Comparison of ENCODE assay signal across 21 mouse cellular contexts in the genomic region with DNA sequence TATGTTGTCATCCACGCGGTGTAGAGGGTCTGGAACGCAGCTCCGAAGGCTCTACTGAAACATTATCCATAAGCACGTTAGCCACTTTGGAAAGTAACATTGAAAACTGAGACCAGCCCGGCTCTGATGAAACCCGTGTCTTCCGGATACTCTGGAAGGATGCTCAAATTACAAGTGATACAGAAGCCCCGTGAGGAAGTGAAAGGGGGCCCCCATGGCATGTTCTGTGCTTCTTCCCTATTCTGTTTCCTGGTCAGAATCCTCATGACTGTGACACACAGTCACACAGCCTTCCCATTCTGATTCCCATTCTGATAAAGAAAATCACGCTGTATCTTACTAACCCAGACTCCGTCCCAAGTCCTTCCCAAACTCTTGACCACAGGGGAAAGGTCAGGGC.
DNase-seq lines count a peak whose midpoint lies in the region; ATAC-seq lines count a peak whose summit lies in the region.
"Had no signal": no experiment of that assay in that cellular context is flagged by ENCODE, and none has a peak within 500 bp of the region (broad histone marks: within the 10 kb centered on the region; RNA-seq: fewer than 3 reads in every experiment).

No protein-coding gene starts in this region.

- peaks cover 20% of the 10 kb centered on the region for H3K4me1 ChIP-seq in embryonic facial prominence, embryonic 13.5 days
- no peaks in the 10 kb centered on the region for H3K4me1 ChIP-seq in hindbrain, embryonic 11.5 days (replicated peaks; ENCODE audit: control insufficient read depth, insufficient read depth, low read length)
- H3K4me1 ChIP-seq: hindbrain, embryonic 12.5 days; liver, embryonic 15.5 days; midbrain, embryonic 15.5 days had no signal

- H3K9ac ChIP-seq in embryonic facial prominence, embryonic 13.5 days = no peak overlapping the region
- H3K9ac ChIP-seq in hindbrain, embryonic 11.5 days (ENCODE audit: low read depth, low read length) = no peak overlapping the region
- H3K9ac ChIP-seq: heart, embryonic 15.5 days; hindbrain, embryonic 12.5 days; liver, embryonic 15.5 days; midbrain, embryonic 15.5 days had no signal

- no peaks in the 10 kb centered on the region for H3K36me3 ChIP-seq in embryonic facial prominence, embryonic 13.5 days
- no peaks in the 10 kb centered on the region for H3K36me3 ChIP-seq in splenic B cell, adult 2 months (ENCODE audit: control insufficient read depth, insufficient read depth, low read length, poor library complexity, severe bottlenecking)
- H3K36me3 ChIP-seq in hindbrain, embryonic 11.5 days (ENCODE audit: control insufficient read depth, insufficient read depth, low read length) = no peaks in the 10 kb centered on the region
- H3K36me3 ChIP-seq: heart, embryonic 15.5 days; hindbrain, embryonic 12.5 days; liver, embryonic 15.5 days; midbrain, embryonic 15.5 days had no signal

- no peaks in the 10 kb centered on the region for H3K9me3 ChIP-seq in embryonic facial prominence, embryonic 13.5 days
- no peaks in the 10 kb centered on the region for H3K9me3 ChIP-seq in hindbrain, embryonic 11.5 days (ENCODE audit: control insufficient read depth, low read length)
- H3K9me3 ChIP-seq: heart, embryonic 15.5 days; hindbrain, embryonic 12.5 days; liver, embryonic 15.5 days; midbrain, embryonic 15.5 days had no signal

- H3K4me3 ChIP-seq in embryonic facial prominence, embryonic 13.5 days = no peak overlapping the region
- no peak overlapping the region for H3K4me3 ChIP-seq in hindbrain, embryonic 11.5 days (ENCODE audit: low read depth, low read length)
- H3K4me3 ChIP-seq: erythroblast, embryonic 14.5 days; heart, embryonic 15.5 days; hindbrain, embryonic 12.5 days; liver, embryonic 15.5 days; midbrain, embryonic 15.5 days had no signal

- H3K27ac ChIP-seq in embryonic facial prominence, embryonic 13.5 days = no peak overlapping the region
- no peak overlapping the region for H3K27ac ChIP-seq in hindbrain, embryonic 11.5 days (ENCODE audit: low read depth, low read length)
- H3K27ac ChIP-seq: heart, embryonic 15.5 days; hindbrain, embryonic 12.5 days; liver, embryonic 15.5 days; midbrain, embryonic 15.5 days had no signal

- intact Hi-C loops in heart, postnatal 10 days (cut with DNase I) = no loop called here

- H3K4me2 ChIP-seq in embryonic facial prominence, embryonic 13.5 days = no peak overlapping the region
- H3K4me2 ChIP-seq in hindbrain, embryonic 11.5 days (replicated peaks; ENCODE audit: low read depth, low read length) = no peak overlapping the region
- H3K4me2 ChIP-seq: heart, embryonic 15.5 days; hindbrain, embryonic 12.5 days; liver, embryonic 15.5 days; midbrain, embryonic 15.5 days had no signal

- DNase-seq in heart, adult 9 months (ENCODE audit: low spot score in 2 of 2) = peak; percentile 6 to 39
- no peak for DNase-seq in heart, postnatal 10 days
- DNase-seq in monocyte, adult 2 months (ENCODE audit: low read depth in 1 of 2, low spot score in 2 of 2) = peak; percentile 39 to 46
- DNase-seq in splenic B cell, adult 2 months (ENCODE audit: low read depth, low spot score) = peak; percentile 23
- no peak for DNase-seq in hindbrain, embryonic 11.5 days (ENCODE audit: low spot score)
- no peak for DNase-seq in adrenal gland, postnatal 25 days
- DNase-seq: adrenal gland, adult 8-10 months; cerebellum, adult 11 months; gastrocnemius, postnatal 25 days; kidney, adult 18-20 months; kidney, postnatal 14 days; right cerebral cortex, postnatal 25 days had no signal

- 46% methylated on average over 11 of the region's 11 CpGs for WGBS in embryonic facial prominence, embryonic 13.5 days
- 81% methylated on average over 11 of the region's 11 CpGs for WGBS in hindbrain, embryonic 11.5 days

- no peaks in the 10 kb centered on the region for H3K27me3 ChIP-seq in embryonic facial prominence, embryonic 13.5 days
- H3K27me3 ChIP-seq in splenic B cell, adult 2 months (ENCODE audit: control insufficient read depth, insufficient read depth, low read length, poor library complexity, severe bottlenecking) = no peaks in the 10 kb centered on the region
- H3K27me3 ChIP-seq in hindbrain, embryonic 11.5 days (ENCODE audit: control insufficient read depth, insufficient read depth, low read length) = no peaks in the 10 kb centered on the region
- H3K27me3 ChIP-seq: heart, embryonic 15.5 days; hindbrain, embryonic 12.5 days; liver, embryonic 15.5 days; midbrain, embryonic 15.5 days had no signal

- no peak for ATAC-seq in monocyte, adult 5-6 weeks (replicated peaks; ENCODE audit: insufficient number of reproducible peaks, low FRiP score, low TSS enrichment, poor library complexity, severe bottlenecking)
- ATAC-seq in embryonic facial prominence, embryonic 13.5 days (ENCODE audit: insufficient number of reproducible peaks, insufficient read depth, low FRiP score, low TSS enrichment, low read depth) = peak; percentile 52; the same call in 1 of the 2 replicates
- ATAC-seq in hindbrain, embryonic 11.5 days (ENCODE audit: low FRiP score) = no peak
- ATAC-seq: forebrain, embryonic 14.5 days; lung, postnatal 0 days; midbrain, embryonic 15.5 days had no signal

Comparison
In these comparisons a context has a peak if more than half of its experiments do, and no peak if none do; other contexts are left out.
1. DNase-seq: peak in heart, adult 9 months (2 of 2), monocyte, adult 2 months (2 of 2) and splenic B cell, adult 2 months (single experiment); none in heart, postnatal 10 days (0 of 2), hindbrain, embryonic 11.5 days (single experiment) and adrenal gland, postnatal 25 days (single experiment).